Mouse (Mus musculus) MEL-GATA-1-ER (cell line): Measurements from ENCODE around the gene Gm10192.
"Not testable (repeated sequence)": the region's sequence is repeated elsewhere in the genome, so short reads cannot be mapped to it uniquely, and the experiment has no call there.

Source experiments
- DNase-seq: peaks from one replicate; pipeline ENCODE4 v3.0.0-alpha.2; 2012; ENCODE audit warnings: low read depth; ENCODE audit errors: extremely low read depth

The Gm10192 gene

GRCm38 (mm10) chr4:97183066-97183465 is at the start of gene Gm10192:
TSS of gene Gm10192 (minus strand) at chr4:97183166.
- not testable (repeated sequence) for DNase-seq

- DNase-seq = no peak
Measured at GRCm38 (mm10) chr4:97230411-97231104, 47.6 kb upstream of the Gm10192 start.

GRCm38 (mm10) chr4:97219701-97220100 is 36.7 kb upstream of the Gm10192 start:
- DNase-seq = no peak

GRCm38 (mm10) chr4:97217906-97218305 is 34.9 kb upstream of the Gm10192 start:
- no peak for DNase-seq

GRCm38 (mm10) chr4:97212514-97212913 is 29.5 kb upstream of the Gm10192 start:
- DNase-seq = no peak

- DNase-seq = not testable (repeated sequence)
Measured at GRCm38 (mm10) chr4:97202986-97203385, 20.0 kb upstream of the Gm10192 start.

- DNase-seq = no peak
Measured at GRCm38 (mm10) chr4:97193176-97193575, 10.2 kb upstream of the Gm10192 start.

- no peak for DNase-seq
Measured at GRCm38 (mm10) chr4:97192601-97193000, 9.6 kb upstream of the Gm10192 start.

GRCm38 (mm10) chr4:97180396-97180795 is 2.6 kb downstream of the Gm10192 start:
- DNase-seq = no peak

- no peak for DNase-seq
Measured at GRCm38 (mm10) chr4:97156841-97157345, 26.1 kb downstream of the Gm10192 start.

GRCm38 (mm10) chr4:97156084-97156483 is 26.9 kb downstream of the Gm10192 start:
- DNase-seq = no peak

GRCm38 (mm10) chr4:97153554-97153953 is 29.4 kb downstream of the Gm10192 start:
- DNase-seq = no peak

GRCm38 (mm10) chr4:97142484-97142883 is 40.5 kb downstream of the Gm10192 start:
- no peak for DNase-seq
